Mouse (Mus musculus) thymus, postnatal 0 days (tissue): ENCODE data around the gene Chp2. TPM values are rescaled to one million over a fixed set of nuclear protein-coding genes. Genes with fewer than 3 reads are reported as not detected.
"Not testable (repeated sequence)": the region's sequence is repeated elsewhere in the genome, so short reads cannot be mapped to it uniquely, and the experiment has no call there.

Experiments
- DNase-seq: peaks from one replicate; pipeline ENCODE4 v3.0.0-alpha.2; 2015; ENCODE audit warnings: low spot score
- polyA plus RNA-seq: library from polyadenylated mRNA; unstranded; fragments of >200 nt; fragmentation: Nextera tagmentation; extraction: Ambion mirVana; gene quantifications from 2 replicates; pipeline ENCODE4 v1.2.1, GENCODE M21; 2015

The Chp2 gene
- polyA plus RNA-seq, 1 experiment from 2014 or later = 0.75 TPM

- peak; percentile 81 for DNase-seq
These were observed 23.0 kb downstream of the Chp2 start for GRCm38 (mm10) chr7:122242260-122242659.

DNA sequence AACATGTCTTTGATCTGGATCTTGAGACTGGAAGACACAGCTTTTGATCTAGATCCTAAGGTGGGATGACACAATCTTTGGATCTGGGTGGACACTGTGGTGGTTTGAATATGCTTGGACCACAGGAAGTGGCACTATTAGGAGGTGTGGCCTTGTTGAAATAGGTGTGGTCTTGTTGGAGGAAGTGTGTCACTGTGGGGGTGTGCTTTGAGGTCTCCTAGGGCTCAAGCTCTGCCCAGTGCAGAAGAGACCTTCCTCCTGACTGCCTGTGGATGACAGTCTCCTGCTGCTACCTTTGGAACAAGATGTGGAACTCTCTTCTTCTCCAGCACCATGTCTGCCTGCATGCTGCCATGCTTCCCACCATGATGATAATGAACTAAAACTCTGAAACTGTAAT lies 23.4 kb downstream of the Chp2 start:
- DNase-seq = not testable (repeated sequence)

- DNase-seq = no peak
These were observed 24.9 kb downstream of the Chp2 start for GRCm38 (mm10) chr7:122244166-122244565.

DNA sequence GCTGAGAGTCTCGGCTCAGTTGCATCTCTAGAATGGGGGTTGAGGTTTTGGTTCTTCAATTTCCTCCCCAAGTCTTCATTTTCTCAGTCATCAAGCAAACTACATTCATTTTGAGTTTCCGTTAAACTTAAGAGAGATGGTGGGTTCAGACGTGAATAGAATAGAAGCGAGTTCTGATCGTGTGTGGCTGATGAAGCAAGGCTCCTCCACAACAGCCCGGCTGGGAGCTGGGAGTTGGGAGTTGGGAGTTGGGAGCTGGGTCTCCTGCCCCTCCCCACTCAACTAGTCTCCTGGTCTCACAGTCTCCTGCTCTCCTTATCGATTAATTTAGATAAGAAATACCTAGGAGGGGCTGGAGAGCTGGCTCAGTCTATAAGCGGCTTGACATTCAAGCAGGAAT lies 25.3 kb downstream of the Chp2 start:
- DNase-seq = no peak

GRCm38 (mm10) chr7:122245976-122246375 lies 26.7 kb downstream of the Chp2 start:
- peak; percentile 35 for DNase-seq

GRCm38 (mm10) chr7:122247254-122247864 lies 28.1 kb downstream of the Chp2 start:
- peak; percentile 79 for DNase-seq

DNA sequence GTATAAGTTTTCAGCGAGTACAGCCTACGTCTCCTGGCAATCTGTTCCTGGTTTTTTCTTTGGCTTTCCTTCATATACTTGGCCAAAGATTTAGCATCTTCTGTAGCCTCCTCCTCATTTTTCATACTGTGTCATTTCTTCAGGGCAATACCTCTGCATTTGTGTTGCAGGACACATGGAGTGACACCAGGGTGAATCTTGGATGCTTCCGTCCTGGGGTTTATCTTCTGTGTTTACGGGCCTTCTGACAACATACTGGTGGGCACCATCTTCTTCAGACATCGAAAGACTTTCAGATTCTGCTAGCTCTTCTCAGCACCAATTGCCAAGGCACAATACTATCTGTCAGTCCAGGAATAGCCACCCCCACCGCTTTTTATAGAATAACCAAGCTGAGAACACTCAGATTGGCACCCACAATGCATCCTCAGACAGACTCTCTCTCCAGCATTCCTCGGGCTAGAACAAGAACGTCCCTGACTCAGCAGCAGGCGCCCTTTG lies 30.1 kb downstream of the Chp2 start:
- no peak for DNase-seq

DNA sequence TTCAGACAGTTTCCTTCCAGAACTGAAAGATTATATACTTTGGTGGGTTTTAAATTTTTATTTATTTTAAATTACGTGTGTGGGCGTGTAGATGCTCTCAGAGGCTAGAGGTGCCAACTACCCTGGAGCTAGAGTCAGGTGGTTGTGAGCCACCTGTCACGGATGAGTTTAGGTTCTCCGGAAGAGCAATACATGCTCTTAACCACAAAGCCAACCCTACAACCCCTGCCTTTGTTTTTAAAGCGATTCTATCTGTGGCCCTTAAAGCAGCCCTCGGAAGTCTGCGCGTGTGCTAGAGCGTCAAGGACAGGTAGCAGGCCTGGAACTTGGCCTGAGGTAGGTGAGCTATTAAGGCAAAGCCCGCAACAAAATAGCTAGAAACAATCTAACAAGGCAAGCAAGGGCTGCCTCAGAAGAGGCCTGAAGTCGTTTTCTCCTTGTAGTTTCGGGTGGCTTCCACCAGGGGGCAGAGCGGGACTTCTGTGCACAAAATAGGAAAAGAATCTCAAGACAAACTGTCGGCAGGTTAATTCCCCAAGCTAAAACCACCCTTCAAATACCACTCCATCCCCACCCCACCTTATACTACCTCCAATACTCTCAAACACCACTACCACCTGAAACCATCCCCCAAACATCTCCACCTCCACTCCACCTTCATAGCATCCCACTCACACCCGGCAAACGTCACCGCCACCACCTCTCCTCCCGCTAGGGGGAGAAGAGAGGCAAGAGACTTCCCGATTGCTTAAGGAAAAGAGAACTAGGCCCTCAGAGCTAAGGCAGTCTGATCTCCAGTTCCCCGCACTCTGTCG lies 32.1 kb downstream of the Chp2 start:
- DNase-seq = peak; percentile 86

DNA sequence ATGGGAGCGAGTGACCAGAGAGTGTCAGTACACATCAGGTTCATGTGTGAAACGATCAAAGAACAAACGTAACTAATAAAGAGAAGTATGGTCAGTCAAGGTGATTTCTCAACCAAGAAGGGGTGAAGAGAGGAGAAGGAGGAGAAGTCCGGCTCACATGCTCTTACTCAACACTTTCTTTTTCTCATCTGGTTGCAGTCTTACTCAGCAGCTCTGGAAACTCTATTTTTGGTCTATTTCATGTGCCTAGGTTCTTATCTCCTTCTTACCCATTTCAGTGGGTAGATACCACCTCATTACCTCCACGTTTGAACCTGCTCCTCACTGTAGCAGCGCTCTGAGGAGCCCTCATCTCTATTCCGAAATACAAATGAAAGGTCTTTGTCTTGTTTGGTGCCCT lies 37.4 kb downstream of the Chp2 start:
- no peak for DNase-seq

DNA sequence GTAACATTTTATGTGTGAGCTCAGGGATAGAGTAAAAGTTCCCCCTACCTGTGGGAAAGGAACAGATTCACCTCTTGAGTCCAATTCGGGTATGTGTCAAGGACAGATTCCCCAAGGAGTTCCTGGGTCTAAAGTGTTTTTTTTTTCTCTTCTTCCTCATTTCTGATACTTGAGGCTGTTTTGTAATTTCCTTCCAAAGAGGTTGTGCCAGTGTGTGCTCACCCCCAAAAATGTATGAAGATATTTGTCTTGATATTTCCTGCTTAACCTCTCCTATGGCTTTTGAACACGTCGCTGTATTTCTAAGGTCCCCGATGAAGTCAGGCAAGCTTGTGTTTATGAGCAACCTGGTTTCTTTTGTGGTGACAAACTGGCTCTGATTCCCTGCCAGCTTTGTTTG lies 39.2 kb downstream of the Chp2 start:
- no peak for DNase-seq

DNA sequence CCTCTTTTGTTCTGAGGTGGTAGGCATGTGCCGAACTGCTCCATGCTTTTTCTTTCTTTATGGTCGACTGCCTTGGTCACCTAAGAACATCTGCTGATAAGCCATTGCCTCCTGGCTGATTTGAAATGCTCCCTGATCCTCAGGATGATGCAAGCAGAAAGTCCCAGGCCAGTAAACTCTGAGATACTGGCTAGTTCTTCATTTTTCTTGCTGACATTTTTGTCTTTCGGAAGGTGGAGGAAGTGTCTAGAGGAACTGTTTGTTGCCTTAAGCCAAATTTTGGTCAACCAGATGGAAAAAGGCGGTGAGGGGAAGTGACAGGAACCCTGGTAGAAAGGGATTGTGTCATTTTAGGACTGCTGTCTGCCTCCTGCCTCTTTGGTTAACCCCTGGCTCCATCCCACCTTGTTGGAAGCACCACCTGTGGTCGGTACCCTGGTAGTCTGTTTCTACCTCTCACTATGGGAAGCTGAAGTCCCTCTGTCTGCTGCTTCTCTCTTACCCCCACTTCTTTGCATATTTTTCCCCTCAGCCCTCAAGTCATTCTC lies 40.8 kb downstream of the Chp2 start:
- no peak for DNase-seq

- DNase-seq = no peak
These were observed 49.7 kb downstream of the Chp2 start for GRCm38 (mm10) chr7:122268983-122269486.

GRCm38 (mm10) chr7:122272334-122272733 lies 53.0 kb downstream of the Chp2 start:
- no peak for DNase-seq

Other genes starting within 250 kb of the Chp2 start
- 5.5 and 10.9 TPM in 2 replicates for gene Cog7, start 237.8 kb upstream of the Chp2 start, polyA plus RNA-seq
- 27.0 and 27.9 TPM in 2 replicates for gene Gga2, start 198.3 kb upstream of the Chp2 start, polyA plus RNA-seq
- gene Ubfd1, start 152.3 kb upstream of the Chp2 start, polyA plus RNA-seq = 37.5 and 39.5 TPM in 2 replicates
- gene Ears2, start 152.2 kb upstream of the Chp2 start, polyA plus RNA-seq = 8.9 and 9.2 TPM in 2 replicates
- gene Ndufab1, start 117.6 kb upstream of the Chp2 start, polyA plus RNA-seq = 641 and 688 TPM in 2 replicates
- gene Palb2, start 86.5 kb upstream of the Chp2 start, polyA plus RNA-seq = 16.5 and 16.9 TPM in 2 replicates
- 108 TPM in 2 replicates for gene Dctn5, start 86.5 kb upstream of the Chp2 start, polyA plus RNA-seq
- 125 and 129 TPM in 2 replicates for gene Plk1, start 60.1 kb upstream of the Chp2 start, polyA plus RNA-seq
- gene Ern2, start 33.3 kb upstream of the Chp2 start, polyA plus RNA-seq = 0.08 and 0.10 TPM in 2 replicates
- gene Prkcb, start 69.3 kb downstream of the Chp2 start, polyA plus RNA-seq = 151 and 206 TPM in 2 replicates